Mouse (Mus musculus) midbrain, embryonic 14.5 days (tissue): ENCODE measurements around the gene Mup18. TPM values are rescaled to one million over a fixed set of nuclear protein-coding genes. Genes with fewer than 3 reads are reported as not detected.
"Not testable (repeated sequence)": the region's sequence is repeated elsewhere in the genome, so short reads cannot be mapped to it uniquely, and the experiment has no call there.

Experiments used
- ATAC-seq: fragments of 200-750 bp; cut with Nextera tagmentation; 2 replicates; pipeline ENCODE4 v1.8.0; 2017; ENCODE audit warnings: moderate number of reproducible peaks, moderate library complexity; ENCODE audit not compliant: low FRiP score, low TSS enrichment
- DNase-seq: peaks from one replicate; pipeline ENCODE4 v3.0.0-alpha.2; 2015
- H3K27ac ChIP-seq: fragments of 300-500 bp; sonication (generic); replicated peaks from 2 replicates; pipeline ENCODE4 v1.5.1; 2014; ENCODE audit warnings: mild to moderate bottlenecking, low read depth, low read length, moderate library complexity
- H3K27me3 ChIP-seq: fragments of 300-500 bp; sonication (generic); 2 replicates; pipeline ENCODE4 v1.6.1; 2014; ENCODE audit warnings: low read length, control low read depth, mixed read lengths; ENCODE audit not compliant: control insufficient read depth, insufficient read depth
- H3K36me3 ChIP-seq: fragments of 300-500 bp; sonication (generic); 2 replicates; pipeline ENCODE4 v1.6.1; 2014; ENCODE audit warnings: low read length, control low read depth; ENCODE audit not compliant: control insufficient read depth, insufficient read depth
- H3K4me1 ChIP-seq: fragments of 300-500 bp; sonication (generic); 2 replicates; pipeline ENCODE4 v1.6.1; 2014; ENCODE audit warnings: mild to moderate bottlenecking, antibody characterized with exemption, low read length, control low read depth; ENCODE audit not compliant: control insufficient read depth, insufficient read depth
- H3K4me2 ChIP-seq: fragments of 300-500 bp; sonication (generic); 2 replicates; pipeline ENCODE4 v1.6.1; 2014; ENCODE audit warnings: mild to moderate bottlenecking, low read length, moderate library complexity
- H3K4me3 ChIP-seq: fragments of 300-500 bp; sonication (generic); replicated peaks from 2 replicates; pipeline ENCODE4 v1.5.1; 2014; ENCODE audit warnings: low read depth, low read length
- H3K9ac ChIP-seq: fragments of 300-500 bp; sonication (generic); replicated peaks from 2 replicates; pipeline ENCODE4 v1.6.1; 2014; ENCODE audit warnings: mild to moderate bottlenecking, low read length, moderate library complexity
- H3K9me3 ChIP-seq: fragments of 300-500 bp; sonication (generic); 2 replicates; pipeline ENCODE4 v1.6.1; 2016; ENCODE audit warnings: low read length, control low read depth, mixed read lengths; ENCODE audit not compliant: control insufficient read depth
- WGBS: fragments of 180-500 bp; shearing (Covaris S2); extraction: QIAGEN DNeasy Blood & Tissue Kit; methylation state at CpG from one replicate; pipeline ENCODE4 v1.1.7; 2014; 5-methylcytosine and 5-hydroxymethylcytosine counted together
- polyA plus RNA-seq: library from polyadenylated mRNA; unstranded; fragments of >200 nt; fragmentation: Nextera tagmentation; extraction: Ambion mirVana; gene quantifications from 2 replicates; pipeline ENCODE4 v1.2.1, GENCODE M21; 2014

The Mup18 gene
- not detected in 2 replicates for polyA plus RNA-seq

- H3K4me2 ChIP-seq, H3K36me3 ChIP-seq, H3K9me3 ChIP-seq, H3K27ac ChIP-seq, DNase-seq, H3K4me1 ChIP-seq, H3K27me3 ChIP-seq, H3K4me3 ChIP-seq, ATAC-seq, H3K9ac ChIP-seq: not testable (repeated sequence)
- 77% methylated on average over 2 of the region's 2 CpGs for WGBS
Observed at GRCm38 (mm10) chr4:61674036-61674435, at the start of gene Mup18. Mup18 (minus strand) TSS chr4:61674136.

DNA sequence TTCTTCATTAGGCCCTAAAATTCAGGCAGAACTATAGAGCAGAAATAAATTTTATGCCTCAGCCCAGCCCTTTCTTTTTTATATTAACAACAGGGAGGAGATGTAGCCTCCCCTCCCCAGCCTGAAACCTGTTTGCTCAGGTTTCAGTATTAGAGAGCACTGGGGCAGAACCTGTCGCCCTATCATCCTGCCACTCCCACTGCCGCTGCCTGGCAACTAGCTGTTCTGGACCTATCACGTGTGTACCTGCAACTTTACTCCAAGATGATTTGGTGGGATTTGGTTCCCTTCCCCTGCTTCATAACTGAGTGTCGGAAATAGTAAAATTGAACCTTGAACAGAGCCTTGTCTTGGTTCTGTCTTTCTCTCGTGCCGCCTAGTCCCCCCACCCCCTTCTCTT lies 40.4 kb upstream of the Mup18 start:
- not testable (repeated sequence) for H3K9ac ChIP-seq, H3K4me3 ChIP-seq, H3K9me3 ChIP-seq, H3K4me1 ChIP-seq, DNase-seq, H3K27me3 ChIP-seq, H3K27ac ChIP-seq, H3K4me2 ChIP-seq, H3K36me3 ChIP-seq, ATAC-seq
- WGBS = 86% methylated on average over 6 of the region's 6 CpGs

Other genes starting within 250 kb of the Mup18 start
- gene Mup15, start 234.4 kb downstream of the Mup18 start, polyA plus RNA-seq = not detected in 2 replicates
- gene Mup16, start 154.6 kb downstream of the Mup18 start, polyA plus RNA-seq = not detected in 2 replicates
- gene Mup17, start 78.3 kb downstream of the Mup18 start, polyA plus RNA-seq = not detected in 2 replicates
- gene Mup19, start 108.1 kb upstream of the Mup18 start, polyA plus RNA-seq = not detected in 2 replicates
- gene Mup5, start 161.1 kb upstream of the Mup18 start, polyA plus RNA-seq = not detected in 2 replicates